Mouse (Mus musculus): Measurements from ENCODE around the gene Abcd3.

DNA sequence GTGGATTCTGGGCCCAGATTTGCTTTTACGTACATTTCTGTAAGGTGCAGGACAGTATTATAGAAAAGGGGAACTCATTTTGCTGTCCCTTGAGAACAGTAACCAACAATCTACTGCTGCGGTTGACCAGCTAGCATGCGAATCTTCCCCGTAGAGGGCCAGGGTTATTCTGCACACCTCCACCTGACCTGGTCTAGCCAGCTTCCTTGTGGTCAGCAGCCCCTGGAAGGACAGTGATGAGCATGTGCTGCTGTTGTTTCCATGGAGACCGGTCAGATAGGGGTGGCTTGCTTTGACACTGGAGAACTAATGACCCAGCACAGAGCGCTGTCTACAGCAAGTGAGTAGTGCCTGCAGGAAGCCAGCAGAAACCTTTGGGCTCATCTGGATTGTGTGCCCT, 29.6 kb upstream of the Abcd3 start:
- no peak for TF ChIP-seq CTCF (IDR thresholded peaks at IDR 0.05; ENCODE audit: borderline replicate concordance, extremely low read depth, insufficient read depth, insufficient read length)
- no peak for TF ChIP-seq POLR2A (IDR thresholded peaks at IDR 0.05; ENCODE audit: borderline replicate concordance, extremely low read depth, insufficient read depth, insufficient read length, poor library complexity, severe bottlenecking)

Data from brain, embryonic 14.5 days (tissue).